Mouse (Mus musculus): ENCODE data around the gene Gm35315. TPM values are rescaled to one million over a fixed set of nuclear protein-coding genes. Genes with fewer than 3 reads are reported as not detected.
A peak's percentile ranks its signal among the peaks of the same experiment; 100 is the strongest.
"Not testable (repeated sequence)": the region's sequence is repeated elsewhere in the genome, so short reads cannot be mapped to it uniquely, and the experiment has no call there.

The Gm35315 gene
- polyA plus RNA-seq, 1 experiment from 2014 or later = 0.47 TPM

- Histone ChIP-seq H3K27ac (replicated peaks) (no peak within 1 kb of the TSS), H3K9ac (0 out of 2 replicates have a peak within 1 kb of the TSS, but pooled peaks have one; percentile 67), H3K9me3 (no peaks in the 10 kb centered on the region), H3K4me2 (peak within 1 kb of the TSS; percentile 84), H3K4me3 (peak within 1 kb of the TSS; percentile 44), H3K36me3 (peaks cover 27% of the 10 kb centered on the region), H3K27me3 (replicated peaks) (peaks cover 29% of the 10 kb centered on the region), H3K4me1 (peaks cover 28% of the 10 kb centered on the region)
- 0 out of 2 replicates have a peak, but pooled peaks have one; percentile 29 for ATAC-seq (ENCODE audit: extremely low read depth, insufficient number of reproducible peaks, low FRiP score, low TSS enrichment)
- 8% methylated on average over 25 of the region's 25 CpGs for WGBS
Observed at GRCm38 (mm10) chr5:110099656-110100580, 5.7 kb upstream of the Gm35315 start, which contains the start of gene Plcxd1. Plcxd1 (plus strand) TSS chr5:110099969.

DNA sequence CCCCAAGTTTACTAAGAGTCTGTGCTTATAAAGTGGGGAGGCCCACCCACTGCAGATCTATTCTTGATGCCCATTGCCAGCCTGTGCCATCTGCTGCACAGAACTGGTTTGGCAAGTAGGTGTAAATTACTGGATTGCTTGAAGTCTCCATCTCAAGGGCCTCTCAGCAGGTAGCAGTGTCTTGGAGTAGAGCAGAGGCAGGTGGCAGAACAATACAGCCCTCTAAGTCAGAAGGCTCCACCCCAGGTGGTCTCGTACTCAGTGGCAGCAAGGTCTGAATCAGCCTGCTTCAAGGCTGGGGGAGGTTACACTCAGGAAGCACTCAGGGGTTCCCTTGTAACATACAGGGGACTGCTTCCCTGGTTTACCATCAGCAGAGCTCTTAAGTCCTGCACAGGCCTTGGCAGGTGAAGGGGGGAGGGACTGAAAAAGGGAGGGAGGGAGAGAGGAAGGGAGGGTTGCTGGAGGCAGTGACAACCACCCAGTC is 4.8 kb upstream of the Gm35315 start:
- peaks cover 18% of the 10 kb centered on the region for H3K36me3 ChIP-seq
- H3K9ac ChIP-seq = no peak overlapping the region
- WGBS = 67% methylated on average over 1 of the region's 1 CpGs
- H3K4me3 ChIP-seq = no peak overlapping the region
- peaks cover 29% of the 10 kb centered on the region for H3K27me3 ChIP-seq (replicated peaks)
- H3K4me2 ChIP-seq = no peak overlapping the region
- H3K27ac ChIP-seq (replicated peaks) = no peak overlapping the region
- peaks cover 33% of the 10 kb centered on the region for H3K4me1 ChIP-seq
- no peak for ATAC-seq (ENCODE audit: extremely low read depth, insufficient number of reproducible peaks, low FRiP score, low TSS enrichment)
- no peaks in the 10 kb centered on the region for H3K9me3 ChIP-seq

DNA sequence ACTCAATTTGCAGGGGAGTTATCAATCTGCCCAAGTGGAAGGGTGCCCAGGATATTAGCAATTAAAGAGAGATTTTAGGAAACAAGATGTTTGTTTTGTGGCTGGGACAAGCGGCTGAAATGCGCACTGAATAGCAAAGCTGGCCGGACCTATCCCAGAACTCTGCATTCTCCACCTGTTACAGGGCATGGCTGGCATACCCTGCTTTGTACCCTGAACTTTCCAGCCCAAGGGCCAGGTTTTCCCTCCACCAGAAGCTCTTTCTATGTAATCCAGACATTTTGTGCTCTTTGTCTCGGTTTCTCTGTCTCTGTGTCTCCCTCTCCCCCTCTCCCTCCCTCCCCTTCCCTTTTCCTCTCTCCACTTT is 610 bp upstream of the Gm35315 start:
- no peaks in the 10 kb centered on the region for H3K9me3 ChIP-seq
- peak overlapping the region; percentile 40; the same call in 1 of the 2 replicates for H3K27ac ChIP-seq (replicated peaks)

GRCm38 (mm10) chr5:110091546-110091945 is 2.7 kb downstream of the Gm35315 start:
- no peak for ATAC-seq (ENCODE audit: extremely low read depth, insufficient number of reproducible peaks, low FRiP score, low TSS enrichment)
- H3K4me3 ChIP-seq = no peak overlapping the region
- WGBS = 62% methylated on average over 2 of the region's 2 CpGs
- H3K4me2 ChIP-seq = no peak overlapping the region
- no peaks in the 10 kb centered on the region for H3K9me3 ChIP-seq
- no peak overlapping the region for H3K27ac ChIP-seq (replicated peaks)
- H3K27me3 ChIP-seq (replicated peaks) = no peaks in the 10 kb centered on the region
- H3K9ac ChIP-seq = no peak overlapping the region
- no peaks in the 10 kb centered on the region for H3K36me3 ChIP-seq
- peaks cover 9% of the 10 kb centered on the region; the same call in 1 of the 2 replicates for H3K4me1 ChIP-seq

More for the DNA sequence above, 610 bp upstream of the Gm35315 start:
- Histone ChIP-seq H3K4me2 (peak overlapping the region; percentile 80), H3K36me3 (no peaks in the 10 kb centered on the region), H3K4me1 (peaks cover 9% of the 10 kb centered on the region; the same call in 1 of the 2 replicates), H3K4me3 (peak overlapping the region; percentile 59), H3K27me3 (replicated peaks) (peaks cover 11% of the 10 kb centered on the region; the same call in 1 of the 2 replicates), H3K9ac (peak overlapping the region; percentile 79)
- 9% methylated on average over 4 of the region's 4 CpGs for WGBS
- no peak for ATAC-seq (ENCODE audit: extremely low read depth, insufficient number of reproducible peaks, low FRiP score, low TSS enrichment)

DNA sequence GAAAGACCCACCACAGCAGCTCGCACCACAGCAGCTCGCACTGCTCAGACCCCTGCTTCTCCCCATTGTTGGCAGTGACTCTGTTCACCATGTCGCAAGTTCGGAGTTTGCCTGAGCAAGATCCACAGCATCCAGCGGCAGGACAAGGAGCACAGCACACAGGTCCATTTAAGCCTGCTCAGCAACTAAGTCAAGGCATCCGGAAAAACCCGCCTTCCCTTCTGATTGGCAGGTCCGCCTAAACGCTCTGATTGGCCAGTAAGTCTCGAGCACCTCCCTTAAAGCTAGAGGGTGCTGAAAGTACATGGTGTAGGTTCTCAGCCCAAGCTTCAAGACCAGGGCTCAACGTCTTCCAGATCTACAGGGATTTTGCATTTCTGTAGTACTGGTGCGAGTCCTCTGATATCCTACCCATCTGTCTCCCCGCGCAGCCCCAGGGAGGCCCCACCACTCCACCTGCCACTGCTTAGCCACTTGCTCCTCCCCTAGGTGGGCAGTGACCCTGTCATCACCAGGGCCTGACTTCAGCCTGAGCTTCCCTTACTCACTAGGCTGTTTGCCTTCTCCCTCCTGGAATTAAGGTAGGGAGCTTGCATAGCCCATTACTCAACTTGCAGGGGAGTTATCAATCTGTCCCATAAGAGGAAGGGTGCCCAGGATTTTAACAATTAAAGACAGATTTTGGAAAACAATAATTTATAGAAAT is 7.9 kb downstream of the Gm35315 start:
- peak overlapping the region; percentile 42 for H3K4me2 ChIP-seq
- 20% methylated on average over 14 of the region's 14 CpGs for WGBS
- H3K27ac ChIP-seq (replicated peaks) = no peak overlapping the region
- H3K4me3 ChIP-seq = no peak overlapping the region
- no peak for ATAC-seq (ENCODE audit: extremely low read depth, insufficient number of reproducible peaks, low FRiP score, low TSS enrichment)
- H3K36me3 ChIP-seq = no peaks in the 10 kb centered on the region
- H3K4me1 ChIP-seq = no peaks in the 10 kb centered on the region
- peaks cover 7% of the 10 kb centered on the region for H3K9me3 ChIP-seq
- H3K27me3 ChIP-seq (replicated peaks) = no peaks in the 10 kb centered on the region
- H3K9ac ChIP-seq = no peak overlapping the region

DNA sequence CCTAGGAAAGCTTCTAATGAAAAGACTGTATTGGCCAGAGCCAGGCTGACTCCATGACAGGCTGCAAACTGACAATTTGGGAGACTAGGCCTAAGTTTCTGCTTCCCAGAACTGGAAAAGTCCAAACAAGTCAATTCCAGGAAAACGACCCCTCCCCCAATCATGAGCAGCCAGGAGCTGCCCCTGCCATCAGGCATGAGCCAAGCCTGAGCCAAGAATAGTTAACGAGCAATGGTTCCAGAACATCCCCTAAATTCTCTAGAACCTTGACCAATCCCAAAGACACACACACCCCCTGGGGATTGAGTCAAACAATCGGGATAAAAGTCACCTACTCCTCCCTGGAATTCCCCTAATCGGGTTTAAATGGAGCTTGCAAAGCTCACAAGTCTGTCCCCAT is 11.3 kb downstream of the Gm35315 start:
- Histone ChIP-seq H3K4me2 (no peak overlapping the region), H3K27ac (replicated peaks) (no peak overlapping the region), H3K4me3 (no peak overlapping the region), H3K9me3 (peaks cover 35% of the 10 kb centered on the region), H3K9ac (no peak overlapping the region), H3K27me3 (replicated peaks) (no peaks in the 10 kb centered on the region), H3K36me3 (peaks cover 8% of the 10 kb centered on the region; the same call in 1 of the 2 replicates), H3K4me1 (no peaks in the 10 kb centered on the region)
- 67% methylated on average over 4 of the region's 4 CpGs for WGBS
- no peak for ATAC-seq (ENCODE audit: extremely low read depth, insufficient number of reproducible peaks, low FRiP score, low TSS enrichment)

DNA sequence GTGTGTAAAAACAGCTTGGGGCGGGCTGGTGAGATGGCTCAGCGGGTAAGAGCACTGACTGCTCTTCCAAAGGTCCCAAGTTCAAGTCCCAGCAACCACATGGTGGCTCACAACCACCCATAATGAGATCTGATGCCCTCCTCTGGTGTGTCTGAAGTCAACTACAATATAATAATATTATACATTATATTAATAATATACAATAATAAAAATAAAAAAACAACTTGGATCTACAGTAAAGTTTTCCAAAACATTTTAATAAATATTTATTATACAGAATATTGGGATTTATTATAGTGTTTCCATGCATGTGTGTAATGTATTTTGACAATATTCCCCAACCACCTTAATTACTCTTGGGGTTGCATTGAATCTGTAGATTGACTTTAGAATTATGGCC is 21.8 kb downstream of the Gm35315 start, which contains the start of gene Gm17655:
Gene Gm17655 (minus strand): TSS at position 101 of the 400 bp plus-strand sequence.
- not testable (repeated sequence) for H3K9ac ChIP-seq; ATAC-seq (ENCODE audit: extremely low read depth, insufficient number of reproducible peaks, low FRiP score, low TSS enrichment); H3K27ac ChIP-seq (replicated peaks); H3K4me3 ChIP-seq; H3K27me3 ChIP-seq (replicated peaks); H3K4me2 ChIP-seq; H3K36me3 ChIP-seq; H3K4me1 ChIP-seq
- WGBS = 64% methylated on average over 2 of the region's 2 CpGs
- H3K9me3 ChIP-seq = peaks cover 40% of the 10 kb centered on the region

GRCm38 (mm10) chr5:110057637-110058408 is 36.4 kb downstream of the Gm35315 start:
- 3% methylated on average over 19 of the region's 19 CpGs for WGBS
- Histone ChIP-seq H3K36me3 (no peaks in the 10 kb centered on the region), H3K9me3 (peaks cover 6% of the 10 kb centered on the region), H3K27ac (replicated peaks) (peak overlapping the region; percentile 66), H3K27me3 (replicated peaks) (no peaks in the 10 kb centered on the region), H3K4me3 (peak overlapping the region; percentile 65), H3K4me2 (peak overlapping the region; percentile 70), H3K9ac (peak overlapping the region; percentile 82), H3K4me1 (peaks cover 4% of the 10 kb centered on the region; the same call in 1 of the 2 replicates)
- ATAC-seq (ENCODE audit: extremely low read depth, insufficient number of reproducible peaks, low FRiP score, low TSS enrichment) = peak; percentile 94

All from heart, embryonic 13.5 days (tissue).